Mouse (Mus musculus) limb, embryonic 13.5 days (tissue): ENCODE data around the gene Auts2. TPM values are rescaled to one million over a fixed set of nuclear protein-coding genes. Genes with fewer than 3 reads are reported as not detected.

Experiments used
- ATAC-seq: fragments of 200-750 bp; cut with Nextera tagmentation; 2 replicates; pipeline ENCODE4 v1.8.0; 2017; ENCODE audit warnings: low read depth, moderate number of reproducible peaks, moderate TSS enrichment; ENCODE audit not compliant: low FRiP score
- H3K27ac ChIP-seq: fragments of 300-500 bp; sonication (generic); 2 replicates; pipeline ENCODE4 v1.5.1; 2015; ENCODE audit warnings: inconsistent platforms, mild to moderate bottlenecking, moderate library complexity
- H3K27me3 ChIP-seq: fragments of 300-500 bp; sonication (generic); 2 replicates; pipeline ENCODE4 v1.6.1; 2015; ENCODE audit warnings: mild to moderate bottlenecking, inconsistent platforms
- H3K36me3 ChIP-seq: fragments of 300-500 bp; sonication (generic); 2 replicates; pipeline ENCODE4 v1.6.1; 2015; ENCODE audit warnings: inconsistent platforms, mild to moderate bottlenecking, moderate library complexity
- H3K4me1 ChIP-seq: fragments of 300-500 bp; sonication (generic); 2 replicates; pipeline ENCODE4 v1.6.1; 2015; ENCODE audit warnings: inconsistent platforms
- H3K4me2 ChIP-seq: fragments of 300-500 bp; sonication (generic); replicated peaks from 2 replicates; pipeline ENCODE4 v1.6.1; 2015; ENCODE audit warnings: inconsistent platforms, mild to moderate bottlenecking, moderate library complexity
- H3K4me3 ChIP-seq: fragments of 300-500 bp; sonication (generic); 2 replicates; pipeline ENCODE4 v1.5.1; 2015; ENCODE audit warnings: moderate library complexity, mild to moderate bottlenecking, inconsistent platforms
- H3K9ac ChIP-seq: fragments of 300-500 bp; sonication (generic); 2 replicates; pipeline ENCODE4 v1.6.1; 2015; ENCODE audit warnings: mild to moderate bottlenecking, inconsistent platforms
- H3K9me3 ChIP-seq: fragments of 300-500 bp; sonication (generic); 2 replicates; pipeline ENCODE4 v1.6.1; 2016; ENCODE audit warnings: inconsistent platforms
- WGBS: fragments of 180-500 bp; shearing (Covaris S2); methylation state at CpG from one replicate; pipeline ENCODE4 v1.1.7; 2015; 5-methylcytosine and 5-hydroxymethylcytosine counted together
- polyA plus RNA-seq: library from polyadenylated mRNA; unstranded; fragments of >200 nt; fragmentation: Nextera tagmentation; extraction: Ambion mirVana; gene quantifications from 2 replicates; pipeline ENCODE4 v1.2.1, GENCODE M21; 2015

The Auts2 gene
- polyA plus RNA-seq, 1 experiment from 2014 or later = 55.1 TPM

DNA sequence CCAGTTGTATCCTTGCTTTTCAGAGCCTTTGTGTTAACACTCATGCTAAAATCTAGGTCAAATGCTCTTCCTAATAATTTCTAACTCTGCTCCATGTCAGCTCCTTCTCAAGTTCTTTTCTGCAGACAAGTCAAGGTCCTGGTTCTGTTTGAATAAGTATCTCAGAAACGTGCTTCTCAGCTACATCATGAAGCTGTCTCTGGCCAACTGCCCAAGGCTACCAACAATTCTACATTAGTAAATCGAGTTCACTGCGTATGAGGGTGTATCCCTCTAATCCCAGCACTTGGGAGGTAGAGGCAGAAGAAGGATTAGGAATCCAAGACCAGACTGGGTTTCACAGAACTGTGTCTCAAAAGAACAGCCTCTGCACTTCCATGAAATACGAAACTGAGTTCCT, 1109.9 kb downstream of the Auts2 start:
- Histone ChIP-seq H3K36me3 (peaks cover 17% of the 10 kb centered on the region), H3K4me1 (peaks cover 5% of the 10 kb centered on the region; the same call in 1 of the 2 replicates)

DNA sequence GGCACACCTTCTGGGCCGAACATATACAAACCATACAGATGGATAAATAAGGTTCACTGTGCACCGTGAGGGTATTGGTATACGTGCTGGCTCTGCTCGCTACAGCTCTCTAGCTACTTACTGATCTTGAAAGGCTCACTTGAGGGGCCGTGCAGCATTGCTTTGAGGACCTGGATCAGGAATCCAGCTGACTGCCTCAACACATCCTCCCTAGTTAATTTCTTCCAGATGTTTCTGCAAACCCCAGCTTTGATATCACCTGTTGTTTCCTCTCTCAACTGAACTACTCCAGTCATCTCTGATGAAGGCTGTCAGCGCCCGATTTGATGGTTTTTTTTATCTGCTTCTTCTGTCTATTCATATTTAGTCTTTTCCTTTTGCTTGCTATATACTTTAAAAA, 1111.2 kb downstream of the Auts2 start:
- H3K4me3 ChIP-seq = no peak overlapping the region
- no peak overlapping the region for H3K4me2 ChIP-seq
- H3K36me3 ChIP-seq = peaks cover 8% of the 10 kb centered on the region
- 0 out of 2 replicates have a peak, but pooled peaks cover 3% of the 10 kb centered on the region for H3K9me3 ChIP-seq
- H3K9ac ChIP-seq = no peak overlapping the region
- no peak for ATAC-seq
- H3K27me3 ChIP-seq = peaks cover 6% of the 10 kb centered on the region; the same call in 1 of the 2 replicates
- H3K4me1 ChIP-seq = peaks cover 8% of the 10 kb centered on the region
- H3K27ac ChIP-seq = no peak overlapping the region
- 30% methylated on average over 7 of the region's 7 CpGs for WGBS

More for the DNA sequence above, 1109.9 kb downstream of the Auts2 start:
- 87% methylated on average over 4 of the region's 4 CpGs for WGBS
- no peak overlapping the region for H3K27ac ChIP-seq
- 0 out of 2 replicates have a peak, but pooled peaks cover 3% of the 10 kb centered on the region for H3K9me3 ChIP-seq
- no peak overlapping the region for H3K4me2 ChIP-seq
- H3K27me3 ChIP-seq = peaks cover 6% of the 10 kb centered on the region; the same call in 1 of the 2 replicates
- H3K4me3 ChIP-seq = no peak overlapping the region
- no peak overlapping the region for H3K9ac ChIP-seq
- no peak for ATAC-seq

DNA sequence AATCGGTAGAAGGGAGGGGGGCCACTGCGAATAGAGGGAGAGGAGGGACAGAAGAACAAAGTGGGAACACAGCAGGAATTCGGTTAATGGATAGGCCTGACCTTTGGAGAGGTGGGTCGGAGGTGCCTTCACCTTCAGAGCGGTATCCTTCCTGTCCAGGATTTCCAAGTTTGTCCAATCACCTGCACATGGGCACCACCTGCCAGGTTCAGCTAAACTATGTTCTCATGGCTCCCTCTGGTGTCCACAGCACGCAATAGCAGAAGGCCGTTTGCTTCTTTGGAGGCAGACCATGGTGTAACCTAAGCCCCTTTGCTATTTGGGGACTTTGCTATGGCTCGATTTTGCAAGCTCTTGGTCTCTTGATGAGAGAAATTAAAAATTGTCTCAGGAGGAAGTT, 1113.0 kb downstream of the Auts2 start:
- Histone ChIP-seq H3K4me3 (no peak overlapping the region), H3K36me3 (no peaks in the 10 kb centered on the region), H3K27me3 (peaks cover 6% of the 10 kb centered on the region; the same call in 1 of the 2 replicates), H3K9ac (no peak overlapping the region), H3K4me2 (no peak overlapping the region), H3K9me3 (0 out of 2 replicates have a peak, but pooled peaks cover 3% of the 10 kb centered on the region), H3K27ac (no peak overlapping the region), H3K4me1 (peaks cover 8% of the 10 kb centered on the region)
- 23% methylated on average over 8 of the region's 8 CpGs for WGBS
- ATAC-seq = no peak

DNA sequence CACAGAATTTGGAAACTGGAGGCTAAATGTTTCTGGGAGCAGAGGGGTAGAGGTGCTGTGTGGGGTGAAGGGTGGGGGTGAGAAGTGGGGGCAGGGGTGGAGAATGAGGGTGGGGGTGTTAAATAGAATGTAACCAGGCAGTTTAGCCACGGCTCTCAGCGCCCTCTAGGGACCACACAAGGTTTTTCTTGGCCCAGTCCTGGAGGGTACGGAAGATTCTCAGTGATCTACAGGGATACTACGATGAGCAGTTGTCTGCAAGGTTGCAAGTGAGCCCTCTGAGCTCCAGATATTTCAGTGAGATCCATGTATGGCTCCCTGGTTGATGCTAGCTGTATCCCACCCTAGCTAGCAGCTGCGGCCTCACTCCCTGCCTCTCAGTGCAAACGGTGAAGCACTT, 1113.6 kb downstream of the Auts2 start:
- H3K4me1 ChIP-seq = peaks cover 8% of the 10 kb centered on the region
- no peak overlapping the region for H3K4me3 ChIP-seq
- H3K4me2 ChIP-seq = no peak overlapping the region
- ATAC-seq = no peak
- H3K27ac ChIP-seq = no peak overlapping the region
- H3K36me3 ChIP-seq = no peaks in the 10 kb centered on the region
- WGBS = 59% methylated on average over 6 of the region's 6 CpGs
- H3K9me3 ChIP-seq = 0 out of 2 replicates have a peak, but pooled peaks cover 3% of the 10 kb centered on the region
- H3K27me3 ChIP-seq = peaks cover 6% of the 10 kb centered on the region; the same call in 1 of the 2 replicates
- H3K9ac ChIP-seq = no peak overlapping the region

DNA sequence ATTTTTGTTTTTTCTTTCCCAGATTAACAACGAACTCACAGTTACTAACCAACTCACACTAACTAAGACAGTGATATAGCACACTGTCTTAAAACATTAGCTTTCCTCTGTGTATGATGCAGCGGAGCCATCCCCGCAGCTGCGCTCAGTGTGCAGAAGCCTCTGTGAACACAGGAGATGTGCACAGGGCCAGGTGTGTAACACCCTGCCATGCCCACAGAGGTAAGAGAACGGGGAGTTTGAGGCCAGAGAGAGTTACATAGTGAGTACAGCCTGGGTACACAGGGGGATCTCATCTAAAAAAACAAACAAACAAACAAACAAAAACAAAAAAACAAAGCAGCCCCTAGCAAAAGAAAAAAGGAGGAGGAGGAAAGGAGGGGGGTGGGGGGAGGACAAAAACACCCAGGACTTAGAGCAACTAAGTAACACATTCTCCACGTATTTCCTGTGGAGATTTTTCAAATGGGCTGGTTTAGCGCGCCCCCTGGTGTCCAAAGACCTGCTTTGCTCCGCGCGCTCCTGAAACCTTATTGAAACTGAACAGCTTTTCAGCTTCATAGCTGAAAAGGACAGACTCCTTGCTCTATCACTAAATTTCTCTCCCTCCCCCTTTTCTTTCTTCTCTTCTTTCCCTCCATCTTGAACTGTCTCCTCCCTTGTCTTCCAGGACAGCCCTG, 1115.3 kb downstream of the Auts2 start:
- Histone ChIP-seq H3K9me3 (0 out of 2 replicates have a peak, but pooled peaks cover 3% of the 10 kb centered on the region), H3K4me2 (no peak overlapping the region), H3K9ac (no peak overlapping the region), H3K4me1 (peaks cover 8% of the 10 kb centered on the region), H3K4me3 (no peak overlapping the region), H3K27ac (no peak overlapping the region), H3K36me3 (no peaks in the 10 kb centered on the region), H3K27me3 (peaks cover 6% of the 10 kb centered on the region; the same call in 1 of the 2 replicates)
- no peak for ATAC-seq
- WGBS = 38% methylated on average over 11 of the region's 11 CpGs

DNA sequence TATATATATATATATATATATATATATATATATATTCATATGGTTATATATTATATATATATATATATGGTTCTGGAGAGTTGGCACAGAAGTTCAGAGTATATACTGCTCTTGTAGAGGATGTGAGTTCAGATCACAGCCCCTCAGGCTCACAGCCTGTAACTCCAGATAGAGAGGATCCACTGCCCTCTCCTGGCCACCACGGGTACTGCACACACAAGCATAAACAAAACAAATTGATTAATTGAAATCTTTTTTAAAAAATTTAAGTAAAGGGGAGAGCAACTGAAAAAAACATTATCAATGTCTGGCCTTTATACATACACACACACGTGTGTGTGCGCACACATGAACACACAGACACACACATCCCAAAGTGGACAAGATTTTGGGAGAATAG, 1120.4 kb downstream of the Auts2 start:
- 86% methylated on average over 3 of the region's 3 CpGs for WGBS
- H3K4me1 ChIP-seq = peaks cover 2% of the 10 kb centered on the region; the same call in 1 of the 2 replicates
- no peaks in the 10 kb centered on the region for H3K36me3 ChIP-seq
- no peak overlapping the region for H3K9ac ChIP-seq
- no peaks in the 10 kb centered on the region for H3K27me3 ChIP-seq
- no peak overlapping the region for H3K4me2 ChIP-seq
- H3K4me3 ChIP-seq = no peak overlapping the region
- H3K9me3 ChIP-seq = no peaks in the 10 kb centered on the region
- no peak for ATAC-seq
- H3K27ac ChIP-seq = no peak overlapping the region

DNA sequence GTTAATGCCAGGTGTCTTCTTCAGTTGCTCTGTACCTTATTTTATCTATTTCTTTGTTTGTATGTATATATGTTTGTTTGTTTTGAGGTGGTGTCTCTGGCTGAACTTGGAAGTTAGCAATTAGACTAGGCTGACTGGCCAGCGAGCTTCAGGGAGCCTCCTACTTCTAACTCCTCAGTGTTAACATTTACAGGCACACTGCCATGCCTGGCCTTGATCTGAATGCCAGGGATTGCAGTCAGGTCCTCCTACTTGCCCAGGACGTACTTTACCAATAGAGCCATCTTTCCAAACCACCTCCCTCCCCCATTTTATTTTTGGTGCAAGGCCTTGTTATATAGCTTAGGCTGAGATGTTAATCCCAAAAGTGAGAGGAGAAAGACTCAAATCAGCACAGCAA, 1122.7 kb downstream of the Auts2 start:
- ATAC-seq = no peak
- Histone ChIP-seq H3K36me3 (no peaks in the 10 kb centered on the region), H3K9ac (no peak overlapping the region), H3K4me1 (0 out of 2 replicates have a peak, but pooled peaks cover 3% of the 10 kb centered on the region), H3K4me3 (no peak overlapping the region), H3K27me3 (no peaks in the 10 kb centered on the region), H3K4me2 (no peak overlapping the region), H3K9me3 (no peaks in the 10 kb centered on the region), H3K27ac (no peak overlapping the region)
- WGBS = 65% methylated on average over 2 of the region's 2 CpGs

DNA sequence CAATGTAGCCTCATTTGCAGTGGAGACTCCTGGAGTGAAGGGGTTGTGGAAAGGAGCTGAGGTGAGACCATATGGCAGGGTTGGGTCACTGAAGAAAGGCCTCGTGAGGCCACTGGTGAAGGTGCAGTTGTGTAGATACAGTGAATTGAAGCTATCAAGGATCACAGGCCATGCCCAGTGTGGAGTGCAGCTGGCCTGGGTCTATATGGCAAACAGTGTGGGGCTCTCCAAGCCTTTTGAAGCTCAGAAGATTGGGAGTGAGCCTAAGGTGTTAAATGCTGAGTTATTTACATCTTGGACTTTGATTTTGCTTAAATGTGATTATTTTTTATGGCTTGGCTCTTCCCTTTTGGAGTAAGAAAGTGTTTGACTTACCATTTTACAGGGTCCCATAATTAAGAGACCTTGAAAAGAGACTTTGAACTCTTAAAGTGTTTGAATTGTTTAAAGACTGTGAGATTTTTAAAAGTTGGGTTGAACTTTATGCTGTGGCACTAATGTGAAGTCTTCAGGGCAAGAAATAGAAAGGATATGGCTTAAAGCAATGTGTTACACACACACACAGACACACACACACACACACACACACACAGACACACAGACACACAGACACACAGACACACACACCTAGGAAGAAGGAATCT, 1127.1 kb downstream of the Auts2 start:
- Histone ChIP-seq H3K27ac (no peak overlapping the region), H3K4me2 (no peak overlapping the region), H3K9me3 (no peaks in the 10 kb centered on the region), H3K9ac (no peak overlapping the region), H3K27me3 (no peaks in the 10 kb centered on the region), H3K36me3 (no peaks in the 10 kb centered on the region), H3K4me1 (0 out of 2 replicates have a peak, but pooled peaks cover 3% of the 10 kb centered on the region), H3K4me3 (no peak overlapping the region)
- ATAC-seq = no peak
- WGBS = 50% methylated on average over 1 of the region's 1 CpGs

DNA sequence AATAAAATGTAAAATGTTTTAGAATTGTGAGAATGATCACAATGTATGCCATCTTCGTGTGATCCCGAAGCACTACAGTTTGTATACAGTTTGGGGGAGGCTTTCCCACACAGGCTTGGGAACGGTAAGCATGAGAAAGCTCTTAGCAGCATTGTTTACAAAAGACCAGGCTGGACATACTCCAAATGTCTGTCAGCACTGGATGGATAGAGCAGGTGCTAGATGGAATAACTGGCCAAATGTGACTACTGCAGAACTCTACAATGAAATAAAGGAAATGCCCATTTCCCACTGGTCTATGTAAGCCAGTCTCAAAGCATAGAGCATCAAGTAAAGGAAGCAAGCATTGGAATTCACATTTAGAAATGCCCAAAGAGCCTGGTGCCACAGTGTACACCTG, 1144.9 kb downstream of the Auts2 start:
- 81% methylated on average over 3 of the region's 3 CpGs for WGBS
- Histone ChIP-seq H3K36me3 (no peaks in the 10 kb centered on the region), H3K27me3 (no peaks in the 10 kb centered on the region), H3K27ac (no peak overlapping the region), H3K4me2 (no peak overlapping the region), H3K9me3 (peaks cover 5% of the 10 kb centered on the region; the same call in 1 of the 2 replicates), H3K4me3 (no peak overlapping the region), H3K4me1 (no peaks in the 10 kb centered on the region), H3K9ac (no peak overlapping the region)
- ATAC-seq = no peak

DNA sequence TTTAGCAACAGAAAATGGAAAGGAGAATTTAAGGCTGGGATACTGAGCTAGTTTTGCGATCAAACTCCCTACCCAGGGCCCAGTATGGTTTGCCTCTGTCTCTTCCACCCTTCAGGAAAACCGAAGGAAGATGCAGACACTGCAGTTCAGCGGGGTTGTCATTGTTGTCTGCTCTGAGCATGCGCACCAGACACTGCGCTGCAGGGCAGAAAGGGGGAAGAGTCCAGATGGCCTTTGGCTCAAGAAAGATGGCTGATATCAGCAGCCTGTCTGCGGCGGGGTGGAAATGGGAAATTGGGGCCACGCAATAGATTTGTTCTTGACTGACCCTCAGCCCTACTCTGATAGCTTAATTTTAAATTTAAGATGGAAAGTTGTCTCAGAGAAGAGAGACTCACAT, 1147.4 kb downstream of the Auts2 start:
- no peaks in the 10 kb centered on the region for H3K9me3 ChIP-seq
- 84% methylated on average over 8 of the region's 8 CpGs for WGBS
- no peak for ATAC-seq
- H3K27ac ChIP-seq = no peak overlapping the region
- H3K4me3 ChIP-seq = no peak overlapping the region
- no peak overlapping the region for H3K9ac ChIP-seq
- no peaks in the 10 kb centered on the region for H3K27me3 ChIP-seq
- H3K36me3 ChIP-seq = no peaks in the 10 kb centered on the region
- H3K4me2 ChIP-seq = no peak overlapping the region
- no peaks in the 10 kb centered on the region for H3K4me1 ChIP-seq
